13 mouse cellular contexts compared by ENCODE assay signal in the genomic region with DNA sequence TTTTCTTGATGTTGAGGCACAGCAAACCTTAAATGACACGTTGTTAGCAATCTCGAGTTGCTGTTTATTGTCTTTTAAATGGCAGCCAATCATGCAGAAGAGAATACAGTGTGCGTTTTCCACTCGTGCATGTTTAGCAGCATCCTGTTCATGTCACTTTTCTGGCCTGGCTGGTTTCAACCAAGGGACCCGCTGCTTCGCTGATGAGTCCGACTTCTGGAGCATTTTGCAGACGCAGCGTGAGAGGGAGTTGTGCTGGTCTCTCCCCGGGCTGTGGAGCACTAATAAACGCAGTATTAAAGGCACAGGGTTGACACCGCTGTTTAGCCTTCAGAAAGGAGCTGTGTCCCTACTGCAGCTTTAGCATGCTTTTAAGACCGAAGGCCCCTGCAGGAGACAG.
A peak's percentile ranks its signal among the peaks of the same experiment; 100 is the strongest.
DNase-seq lines count a peak whose midpoint lies in the region; ATAC-seq lines count a peak whose summit lies in the region.
"Had no signal": no experiment of that assay in that cellular context is flagged by ENCODE, and none has a peak within 500 bp of the region (broad histone marks: within the 10 kb centered on the region; RNA-seq: fewer than 3 reads in every experiment).

No protein-coding gene starts in this region.

- H3K36me3 ChIP-seq in forebrain, embryonic 16.5 days (ENCODE audit: control insufficient read depth, insufficient read depth), result no peaks in the 10 kb centered on the region
- no peaks in the 10 kb centered on the region for H3K36me3 ChIP-seq in limb, embryonic 13.5 days
- H3K36me3 ChIP-seq in neural tube, embryonic 12.5 days, result no peaks in the 10 kb centered on the region
- H3K36me3 ChIP-seq: embryonic facial prominence, embryonic 12.5 days; heart, embryonic 12.5 days; liver, embryonic 13.5 days had no signal

- WGBS in forebrain, embryonic 16.5 days, result 20% methylated on average over 13 of the region's 13 CpGs
- 8% methylated on average over 13 of the region's 13 CpGs for WGBS in limb, embryonic 13.5 days
- 8% methylated on average over 13 of the region's 13 CpGs for whole genome bisulfite sequencing in neural tube, embryonic 12.5 days

- peak; percentile 28; the same call in 1 of the 2 replicates for ATAC-seq in forebrain, embryonic 16.5 days
- ATAC-seq in limb, embryonic 13.5 days (ENCODE audit: low FRiP score, low read depth), result no peak
- ATAC-seq in neural tube, embryonic 12.5 days (ENCODE audit: low FRiP score, low read depth), result no peak
- ATAC-seq: inflammation-experienced regulatory T-cells, adult 6 months had no signal

- DNase-seq in heart, adult 11 months, result peak; percentile 74
- DNase-seq in heart, adult 8-10 months (ENCODE audit: low spot score), result no peak
- no peak for DNase-seq in thymus, adult 18-20 months
- no peak for DNase-seq in Muller cell, postnatal 12 days (ENCODE audit: inconsistent ontology term)
- no peak for DNase-seq in cerebellum, adult 11 months
- DNase-seq: liver, embryonic 13.5 days had no signal

- H3K4me3 ChIP-seq in forebrain, embryonic 16.5 days (replicated peaks; ENCODE audit: low read length), result no peak overlapping the region
- no peak overlapping the region for H3K4me3 ChIP-seq in limb, embryonic 13.5 days
- no peak overlapping the region for H3K4me3 ChIP-seq in neural tube, embryonic 12.5 days
- H3K4me3 ChIP-seq: embryonic facial prominence, embryonic 12.5 days; heart, embryonic 12.5 days; liver, embryonic 13.5 days had no signal

- no peaks in the 10 kb centered on the region for H3K9me3 ChIP-seq in forebrain, embryonic 16.5 days (ENCODE audit: control insufficient read depth, low read length)
- H3K9me3 ChIP-seq in limb, embryonic 13.5 days, result no peaks in the 10 kb centered on the region
- no peaks in the 10 kb centered on the region for H3K9me3 ChIP-seq in neural tube, embryonic 12.5 days
- H3K9me3 ChIP-seq: embryonic facial prominence, embryonic 12.5 days; heart, embryonic 12.5 days; liver, embryonic 13.5 days had no signal

- H3K27me3 ChIP-seq in forebrain, embryonic 16.5 days (replicated peaks; ENCODE audit: control insufficient read depth, insufficient read depth, low read length), result peaks cover 39% of the 10 kb centered on the region
- H3K27me3 ChIP-seq in limb, embryonic 13.5 days, result peaks cover 29% of the 10 kb centered on the region
- 0 out of 2 replicates have a peak, but pooled peaks cover 7% of the 10 kb centered on the region for H3K27me3 ChIP-seq in neural tube, embryonic 12.5 days (replicated peaks)
- H3K27me3 ChIP-seq: embryonic facial prominence, embryonic 12.5 days; heart, embryonic 12.5 days; liver, embryonic 13.5 days had no signal

- H3K4me1 ChIP-seq in forebrain, embryonic 16.5 days (replicated peaks; ENCODE audit: control insufficient read depth, insufficient read depth, low read length), result peaks cover 11% of the 10 kb centered on the region
- H3K4me1 ChIP-seq in limb, embryonic 13.5 days, result peaks cover 62% of the 10 kb centered on the region
- peaks cover 38% of the 10 kb centered on the region for H3K4me1 ChIP-seq in neural tube, embryonic 12.5 days

- no peak overlapping the region for H3K9ac ChIP-seq in forebrain, embryonic 16.5 days (replicated peaks; ENCODE audit: low read depth, low read length)
- H3K9ac ChIP-seq in limb, embryonic 13.5 days, result no peak overlapping the region
- H3K9ac ChIP-seq in neural tube, embryonic 12.5 days, result no peak overlapping the region
- H3K9ac ChIP-seq: embryonic facial prominence, embryonic 12.5 days; heart, embryonic 12.5 days; liver, embryonic 13.5 days had no signal

- 0 out of 2 replicates have a peak overlapping the region, but pooled peaks have one; percentile 1 for H3K4me2 ChIP-seq in forebrain, embryonic 16.5 days (ENCODE audit: low read length)
- peak overlapping the region; percentile 46 for H3K4me2 ChIP-seq in limb, embryonic 13.5 days (replicated peaks)
- peak overlapping the region; percentile 35 for H3K4me2 ChIP-seq in neural tube, embryonic 12.5 days (replicated peaks)
- H3K4me2 ChIP-seq: embryonic facial prominence, embryonic 12.5 days; heart, embryonic 12.5 days; liver, embryonic 13.5 days had no signal

- H3K27ac ChIP-seq in forebrain, embryonic 16.5 days (ENCODE audit: low read length), result no peak overlapping the region
- no peak overlapping the region for H3K27ac ChIP-seq in limb, embryonic 13.5 days
- H3K27ac ChIP-seq in neural tube, embryonic 12.5 days, result no peak overlapping the region
- H3K27ac ChIP-seq: embryonic facial prominence, embryonic 12.5 days; liver, embryonic 13.5 days; macrophage had no signal
